Mouse (Mus musculus): ENCODE results near the gene Larp1b. TPM values are rescaled to one million over a fixed set of nuclear protein-coding genes. Genes with fewer than 3 reads are reported as not detected.

Larp1b gene
- polyA plus RNA-seq, 1 experiment from 2014 or later = 26.3 TPM

DNA sequence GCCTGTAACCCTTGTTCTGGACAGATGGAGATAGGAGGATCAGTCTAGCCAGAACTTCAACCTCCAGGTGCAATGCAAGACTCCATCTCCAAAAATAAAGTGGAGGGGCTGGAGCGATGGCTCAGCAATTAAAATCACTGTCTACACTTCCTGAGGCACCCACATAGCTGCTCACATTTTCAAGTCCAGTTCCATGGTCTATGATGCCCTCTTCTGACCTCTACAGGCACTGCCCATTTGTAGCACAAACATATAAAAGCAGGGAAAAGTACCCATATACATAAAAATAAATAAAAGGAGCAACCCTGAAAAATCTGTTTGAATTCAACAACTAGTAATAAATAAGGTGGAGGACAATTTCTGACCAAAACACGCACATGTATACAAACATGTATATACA, 39.1 kb downstream of the Larp1b start:
- Histone ChIP-seq H3K27ac (no peak overlapping the region), H3K27me3 (ENCODE audit: insufficient read depth, low read length) (no peaks in the 10 kb centered on the region), H3K9ac (ENCODE audit: low read depth, low read length) (no peak overlapping the region), H3K4me3 (replicated peaks; ENCODE audit: low read depth, low read length) (no peak overlapping the region), H3K4me1 (replicated peaks; ENCODE audit: insufficient read depth, low read length) (no peaks in the 10 kb centered on the region), H3K36me3 (ENCODE audit: insufficient read depth, low read length) (no peaks in the 10 kb centered on the region), H3K9me3 (replicated peaks; ENCODE audit: low read length) (no peaks in the 10 kb centered on the region), H3K4me2 (ENCODE audit: low read length) (no peak overlapping the region)
- DNase-seq (ENCODE audit: low spot score) (peak; percentile 21), ATAC-seq (replicated peaks; ENCODE audit: low FRiP score, low read depth) (no peak)
- WGBS = 79% methylated on average over 2 of the region's 2 CpGs
- TF ChIP-seq CTCF (IDR thresholded peaks at IDR 0.05; ENCODE audit: low read depth) = peak; percentile 57; the same call in 1 of the 2 replicates

DNA sequence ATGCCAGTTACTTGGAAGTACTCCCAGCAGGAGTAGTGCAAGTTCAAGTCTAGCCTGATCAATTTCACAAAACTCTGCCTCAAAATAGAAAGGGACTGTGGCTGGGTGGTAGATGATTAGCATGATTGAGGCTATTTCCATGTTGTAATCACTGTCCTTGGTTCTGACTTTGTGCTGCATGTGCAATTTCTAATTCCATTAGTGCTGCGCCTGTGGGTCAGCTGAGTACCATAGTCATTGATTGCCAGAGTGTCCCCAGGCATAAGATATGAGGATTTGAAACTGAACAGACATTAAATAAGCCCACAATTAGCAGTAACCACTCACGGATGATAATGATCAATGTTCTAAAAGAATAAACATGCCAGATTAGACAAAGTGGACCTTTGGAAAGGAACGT, 41.9 kb downstream of the Larp1b start:
- no peak for TF ChIP-seq CTCF (IDR thresholded peaks at IDR 0.05; ENCODE audit: low read depth)
- peak; percentile 57; the same call in 1 of the 2 replicates for ATAC-seq (replicated peaks; ENCODE audit: low FRiP score, low read depth)
- no peak overlapping the region for H3K9ac ChIP-seq (ENCODE audit: low read depth, low read length)
- H3K9me3 ChIP-seq (replicated peaks; ENCODE audit: low read length) = no peaks in the 10 kb centered on the region
- no peak for DNase-seq (ENCODE audit: low spot score)
- no peaks in the 10 kb centered on the region for H3K4me1 ChIP-seq (replicated peaks; ENCODE audit: insufficient read depth, low read length)
- H3K4me3 ChIP-seq (replicated peaks; ENCODE audit: low read depth, low read length) = no peak overlapping the region
- 64% methylated on average over 3 of the region's 3 CpGs for WGBS
- no peak overlapping the region for H3K27ac ChIP-seq
- no peaks in the 10 kb centered on the region for H3K36me3 ChIP-seq (ENCODE audit: insufficient read depth, low read length)
- no peaks in the 10 kb centered on the region for H3K27me3 ChIP-seq (ENCODE audit: insufficient read depth, low read length)
- H3K4me2 ChIP-seq (ENCODE audit: low read length) = no peak overlapping the region

DNA sequence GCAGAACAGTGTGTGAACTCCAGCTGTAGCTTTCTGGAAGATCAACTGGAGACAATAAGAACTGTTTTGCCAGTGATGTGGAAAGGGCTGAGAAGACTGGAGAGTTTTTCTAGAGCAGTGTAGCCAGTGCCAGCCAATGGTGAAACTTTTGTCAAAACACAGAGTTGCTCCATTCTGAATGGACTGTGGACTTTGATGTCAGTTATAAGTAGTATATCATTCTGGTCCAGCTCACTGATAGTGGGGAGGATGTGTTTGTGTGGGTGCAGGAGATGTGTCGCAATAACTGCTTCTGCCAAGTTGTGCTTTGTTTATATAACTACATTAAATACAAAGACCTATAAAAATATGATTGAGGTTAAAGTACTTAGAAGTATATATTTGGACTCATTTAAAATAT, 45.5 kb downstream of the Larp1b start:
- no peak overlapping the region for H3K27ac ChIP-seq
- no peak overlapping the region for H3K4me2 ChIP-seq (ENCODE audit: low read length)
- H3K9me3 ChIP-seq (replicated peaks; ENCODE audit: low read length) = no peaks in the 10 kb centered on the region
- H3K4me3 ChIP-seq (replicated peaks; ENCODE audit: low read depth, low read length) = no peak overlapping the region
- no peak for DNase-seq (ENCODE audit: low spot score)
- H3K36me3 ChIP-seq (ENCODE audit: insufficient read depth, low read length) = no peaks in the 10 kb centered on the region
- TF ChIP-seq CTCF (IDR thresholded peaks at IDR 0.05; ENCODE audit: low read depth) = no peak
- ATAC-seq (replicated peaks; ENCODE audit: low FRiP score, low read depth) = no peak
- WGBS = 56% methylated on average over 1 of the region's 1 CpGs
- H3K27me3 ChIP-seq (ENCODE audit: insufficient read depth, low read length) = no peaks in the 10 kb centered on the region
- H3K9ac ChIP-seq (ENCODE audit: low read depth, low read length) = no peak overlapping the region
- no peaks in the 10 kb centered on the region for H3K4me1 ChIP-seq (replicated peaks; ENCODE audit: insufficient read depth, low read length)

GRCm38 (mm10) chr3:41009315-41009714, 59.7 kb downstream of the Larp1b start:
- 76% methylated on average over 8 of the region's 8 CpGs for WGBS
- DNase-seq (ENCODE audit: low spot score) (no peak), ATAC-seq (replicated peaks; ENCODE audit: low FRiP score, low read depth) (no peak)

GRCm38 (mm10) chr3:41009990-41010389, 60.4 kb downstream of the Larp1b start:
- Histone ChIP-seq H3K27ac (no peak overlapping the region), H3K9me3 (replicated peaks; ENCODE audit: low read length) (no peaks in the 10 kb centered on the region), H3K4me2 (ENCODE audit: low read length) (no peak overlapping the region), H3K9ac (ENCODE audit: low read depth, low read length) (no peak overlapping the region), H3K4me1 (replicated peaks; ENCODE audit: insufficient read depth, low read length) (no peaks in the 10 kb centered on the region), H3K4me3 (replicated peaks; ENCODE audit: low read depth, low read length) (no peak overlapping the region), H3K27me3 (ENCODE audit: insufficient read depth, low read length) (no peaks in the 10 kb centered on the region), H3K36me3 (ENCODE audit: insufficient read depth, low read length) (no peaks in the 10 kb centered on the region)
- no peak for TF ChIP-seq CTCF (IDR thresholded peaks at IDR 0.05; ENCODE audit: low read depth)
- DNase-seq (ENCODE audit: low spot score) = no peak
- no peak for ATAC-seq (replicated peaks; ENCODE audit: low FRiP score, low read depth)
- WGBS = 89% methylated on average over 3 of the region's 3 CpGs

More at GRCm38 (mm10) chr3:41009315-41009714, 59.7 kb downstream of the Larp1b start:
- Histone ChIP-seq H3K9me3 (replicated peaks; ENCODE audit: low read length) (no peaks in the 10 kb centered on the region), H3K4me2 (ENCODE audit: low read length) (no peak overlapping the region), H3K27ac (no peak overlapping the region), H3K4me3 (replicated peaks; ENCODE audit: low read depth, low read length) (no peak overlapping the region), H3K4me1 (replicated peaks; ENCODE audit: insufficient read depth, low read length) (no peaks in the 10 kb centered on the region), H3K9ac (ENCODE audit: low read depth, low read length) (no peak overlapping the region), H3K36me3 (ENCODE audit: insufficient read depth, low read length) (no peaks in the 10 kb centered on the region), H3K27me3 (ENCODE audit: insufficient read depth, low read length) (no peaks in the 10 kb centered on the region)
- TF ChIP-seq CTCF (IDR thresholded peaks at IDR 0.05; ENCODE audit: low read depth) = no peak

GRCm38 (mm10) chr3:41010701-41011100, 61.1 kb downstream of the Larp1b start:
- WGBS = 69% methylated on average over 6 of the region's 6 CpGs

DNA sequence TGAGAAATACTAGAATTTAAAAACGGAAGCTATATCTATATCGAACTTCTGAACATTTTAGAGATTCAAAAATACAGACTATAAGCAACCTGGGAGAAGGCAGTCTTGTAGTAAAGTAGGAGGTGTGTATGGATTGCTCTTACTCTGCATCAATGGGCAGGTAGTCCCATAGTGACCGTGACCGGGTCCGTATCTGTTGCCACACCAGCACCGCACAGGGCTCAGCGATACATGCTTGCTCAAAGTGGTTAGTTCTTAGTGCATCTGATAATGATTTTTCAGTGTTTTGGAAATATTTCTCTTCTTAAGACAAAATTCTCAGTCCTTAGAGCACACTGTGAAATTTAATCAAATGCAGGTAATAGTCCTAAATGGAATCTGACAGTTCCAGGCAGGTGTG, 62.8 kb downstream of the Larp1b start:
- 98% methylated on average over 7 of the region's 7 CpGs for WGBS
- Histone ChIP-seq H3K27ac (no peak overlapping the region), H3K9ac (ENCODE audit: low read depth, low read length) (no peak overlapping the region), H3K4me3 (replicated peaks; ENCODE audit: low read depth, low read length) (no peak overlapping the region), H3K36me3 (ENCODE audit: insufficient read depth, low read length) (no peaks in the 10 kb centered on the region), H3K9me3 (replicated peaks; ENCODE audit: low read length) (no peaks in the 10 kb centered on the region), H3K27me3 (ENCODE audit: insufficient read depth, low read length) (no peaks in the 10 kb centered on the region), H3K4me2 (ENCODE audit: low read length) (no peak overlapping the region), H3K4me1 (replicated peaks; ENCODE audit: insufficient read depth, low read length) (no peaks in the 10 kb centered on the region)
- ATAC-seq (replicated peaks; ENCODE audit: low FRiP score, low read depth) (no peak), DNase-seq (ENCODE audit: low spot score) (no peak)
- TF ChIP-seq CTCF (IDR thresholded peaks at IDR 0.05; ENCODE audit: low read depth) = no peak

More at GRCm38 (mm10) chr3:41010701-41011100, 61.1 kb downstream of the Larp1b start:
- ATAC-seq (replicated peaks; ENCODE audit: low FRiP score, low read depth) = no peak
- Histone ChIP-seq H3K9ac (ENCODE audit: low read depth, low read length) (no peak overlapping the region), H3K27me3 (ENCODE audit: insufficient read depth, low read length) (no peaks in the 10 kb centered on the region), H3K4me2 (ENCODE audit: low read length) (no peak overlapping the region), H3K27ac (no peak overlapping the region), H3K4me3 (replicated peaks; ENCODE audit: low read depth, low read length) (no peak overlapping the region), H3K9me3 (replicated peaks; ENCODE audit: low read length) (no peaks in the 10 kb centered on the region), H3K4me1 (replicated peaks; ENCODE audit: insufficient read depth, low read length) (no peaks in the 10 kb centered on the region), H3K36me3 (ENCODE audit: insufficient read depth, low read length) (no peaks in the 10 kb centered on the region)
- TF ChIP-seq CTCF (IDR thresholded peaks at IDR 0.05; ENCODE audit: low read depth) = no peak
- no peak for DNase-seq (ENCODE audit: low spot score)
